Mouse (Mus musculus) lung, embryonic 14.5 days (tissue): ENCODE data around the gene Enox1. TPM values are rescaled to one million over a fixed set of nuclear protein-coding genes. Genes with fewer than 3 reads are reported as not detected.

Experiments used
- ATAC-seq: fragments of 200-750 bp; cut with Nextera tagmentation; 2 replicates; pipeline ENCODE4 v1.8.0; 2017; ENCODE audit warnings: mild to moderate bottlenecking, moderate TSS enrichment, moderate library complexity; ENCODE audit not compliant: insufficient read depth
- DNase-seq: peaks from one replicate; pipeline ENCODE4 v3.0.0-alpha.2; 2015
- H3K27ac ChIP-seq: fragments of 300-500 bp; sonication (generic); 2 replicates; pipeline ENCODE4 v1.5.1; 2014; ENCODE audit warnings: low read depth, mild to moderate bottlenecking, moderate library complexity
- H3K27me3 ChIP-seq: fragments of 300-500 bp; sonication (generic); 2 replicates; pipeline ENCODE4 v1.6.1; 2014; ENCODE audit warnings: low read length, control low read depth; ENCODE audit not compliant: insufficient read depth
- H3K36me3 ChIP-seq: fragments of 300-500 bp; sonication (generic); 2 replicates; pipeline ENCODE4 v1.6.1; 2014; ENCODE audit warnings: control low read depth; ENCODE audit not compliant: insufficient read depth
- H3K4me1 ChIP-seq: fragments of 300-500 bp; sonication (generic); 2 replicates; pipeline ENCODE4 v1.6.1; 2014; ENCODE audit warnings: antibody characterized with exemption, control low read depth; ENCODE audit not compliant: insufficient read depth
- H3K4me2 ChIP-seq: fragments of 300-500 bp; sonication (generic); 2 replicates; pipeline ENCODE4 v1.6.1; 2014; ENCODE audit warnings: mild to moderate bottlenecking
- H3K4me3 ChIP-seq: fragments of 300-500 bp; sonication (generic); 2 replicates; pipeline ENCODE4 v1.5.1; 2014; ENCODE audit warnings: low read depth, low read length
- H3K9ac ChIP-seq: fragments of 300-500 bp; sonication (generic); 2 replicates; pipeline ENCODE4 v1.6.1; 2014
- H3K9me3 ChIP-seq: fragments of 300-500 bp; sonication (generic); 2 replicates; pipeline ENCODE4 v1.6.1; 2016; ENCODE audit warnings: low read depth, low read length, control low read depth
- CTCF ChIP-seq: IDR thresholded peaks from 2 replicates; pipeline ENCODE4 v1.5.1; 2016; ENCODE audit warnings: antibody characterized with exemption, low read depth
- WGBS: fragments of 180-500 bp; shearing (Covaris S2); extraction: QIAGEN DNeasy Blood & Tissue Kit; methylation state at CpG from one replicate; pipeline ENCODE4 v1.1.7; 2014; 5-methylcytosine and 5-hydroxymethylcytosine counted together
- polyA plus RNA-seq: library from polyadenylated mRNA; unstranded; fragments of >200 nt; fragmentation: Nextera tagmentation; extraction: Ambion mirVana; gene quantifications from 2 replicates; pipeline ENCODE4 v1.2.1, GENCODE M21; 2014

Enox1 gene
- polyA plus RNA-seq, 1 experiment from 2014 or later: 2.8 TPM

DNA sequence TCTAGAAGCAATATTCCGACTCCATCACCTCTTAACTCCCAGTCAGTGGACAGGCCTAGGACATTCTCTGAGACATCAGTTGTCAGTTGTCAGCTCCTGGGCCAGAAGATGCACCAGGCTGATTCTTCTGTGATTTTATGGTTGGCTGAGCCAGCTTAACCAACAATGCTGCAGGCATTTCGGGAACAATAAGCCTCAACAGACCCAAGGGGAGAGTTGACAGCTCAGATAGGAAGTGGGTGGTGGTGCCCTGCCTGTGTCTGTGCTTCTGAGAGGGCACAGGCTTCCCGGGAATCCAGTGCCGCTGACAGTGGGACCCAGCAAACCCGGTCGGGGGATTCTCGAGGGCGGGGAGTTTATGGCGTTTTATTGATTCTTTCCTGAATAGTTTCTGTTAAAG lies 229.1 kb downstream of the Enox1 start:
- no peak overlapping the region for H3K4me2 ChIP-seq
- no peak for ATAC-seq
- WGBS: 67% methylated on average over 9 of the region's 9 CpGs
- TF ChIP-seq CTCF: no peak
- no peaks in the 10 kb centered on the region for H3K4me1 ChIP-seq
- H3K27me3 ChIP-seq: no peaks in the 10 kb centered on the region
- no peak for DNase-seq
- H3K9ac ChIP-seq: no peak overlapping the region
- no peak overlapping the region for H3K27ac ChIP-seq
- H3K36me3 ChIP-seq: no peaks in the 10 kb centered on the region
- no peak overlapping the region for H3K4me3 ChIP-seq
- no peaks in the 10 kb centered on the region for H3K9me3 ChIP-seq

DNA sequence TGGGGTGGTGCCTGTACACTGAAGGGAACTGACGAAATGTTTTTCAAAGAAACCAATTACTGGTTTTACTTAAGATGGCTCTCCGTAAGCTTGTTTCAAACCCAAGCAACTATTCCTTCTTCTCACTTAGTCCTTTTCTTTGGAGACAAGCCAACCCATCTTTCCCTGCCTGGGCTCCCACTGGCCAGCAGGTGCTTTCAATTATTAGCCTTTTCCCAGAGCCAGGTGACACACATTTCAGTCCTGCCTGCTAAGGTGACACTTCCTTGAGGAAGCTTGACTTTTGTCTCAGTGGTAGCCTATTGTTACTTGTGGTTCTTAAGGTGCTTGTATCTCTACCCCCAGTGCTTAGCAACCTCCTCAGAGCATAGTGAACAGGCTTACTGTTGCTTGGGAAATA lies 231.3 kb downstream of the Enox1 start:
- no peak overlapping the region for H3K4me2 ChIP-seq
- 95% methylated on average over 2 of the region's 2 CpGs for WGBS

DNA sequence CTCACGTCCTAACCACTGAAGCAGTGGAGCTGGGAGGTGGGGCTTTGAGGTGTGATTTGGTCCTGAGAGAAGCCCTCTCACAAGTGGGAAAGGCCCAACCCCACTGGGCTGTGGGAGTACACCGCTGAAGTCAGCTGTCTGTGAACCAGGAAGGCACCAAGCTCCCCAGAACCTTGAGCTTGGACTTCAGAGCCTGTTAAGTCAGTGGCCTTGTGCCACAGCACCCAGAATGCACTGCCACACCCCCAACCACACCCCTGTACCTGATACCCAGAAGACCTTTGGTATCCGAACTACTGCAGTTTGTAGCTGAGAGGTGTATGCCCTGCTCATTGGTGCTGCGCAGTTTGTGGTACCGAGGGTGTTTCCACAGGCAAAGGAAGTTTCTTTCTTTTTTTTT lies 232.7 kb downstream of the Enox1 start:
- no peak overlapping the region for H3K4me3 ChIP-seq
- no peaks in the 10 kb centered on the region for H3K9me3 ChIP-seq
- H3K9ac ChIP-seq: no peak overlapping the region
- WGBS: 70% methylated on average over 5 of the region's 5 CpGs
- H3K27ac ChIP-seq: no peak overlapping the region
- no peak overlapping the region for H3K4me2 ChIP-seq
- H3K4me1 ChIP-seq: no peaks in the 10 kb centered on the region
- no peaks in the 10 kb centered on the region for H3K36me3 ChIP-seq
- ATAC-seq (no peak), DNase-seq (no peak)
- TF ChIP-seq CTCF: no peak
- H3K27me3 ChIP-seq: no peaks in the 10 kb centered on the region

More for the DNA sequence above, 231.3 kb downstream of the Enox1 start:
- Histone ChIP-seq H3K27ac (no peak overlapping the region), H3K27me3 (no peaks in the 10 kb centered on the region), H3K4me3 (no peak overlapping the region), H3K36me3 (no peaks in the 10 kb centered on the region), H3K4me1 (no peaks in the 10 kb centered on the region), H3K9me3 (no peaks in the 10 kb centered on the region), H3K9ac (no peak overlapping the region)
- TF ChIP-seq CTCF: no peak
- ATAC-seq (no peak), DNase-seq (no peak)

DNA sequence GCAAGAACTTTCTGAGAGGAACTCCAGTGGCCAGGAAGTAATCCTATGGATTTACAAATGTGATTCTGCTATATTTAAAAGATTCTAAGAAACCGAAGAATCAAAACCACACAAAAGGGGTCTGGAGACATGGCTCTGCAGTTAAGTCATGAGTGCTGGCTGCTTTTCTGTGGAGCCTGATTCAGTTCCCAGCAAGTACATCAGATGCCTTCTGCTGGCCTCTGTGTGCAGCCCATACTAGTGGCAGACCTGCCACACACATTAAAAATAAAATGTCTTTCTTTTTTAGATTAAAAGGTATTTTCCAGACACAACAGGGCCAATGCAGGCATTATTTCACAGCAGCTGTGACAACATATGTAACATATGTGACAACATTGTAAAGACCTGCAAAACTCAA lies 235.9 kb downstream of the Enox1 start:
- H3K27me3 ChIP-seq: no peaks in the 10 kb centered on the region
- no peak overlapping the region for H3K27ac ChIP-seq
- H3K4me2 ChIP-seq: no peak overlapping the region
- H3K4me3 ChIP-seq: no peak overlapping the region
- H3K9me3 ChIP-seq: no peaks in the 10 kb centered on the region
- 61% methylated on average over 1 of the region's 1 CpGs for WGBS
- no peaks in the 10 kb centered on the region for H3K4me1 ChIP-seq
- no peak for DNase-seq
- H3K36me3 ChIP-seq: no peaks in the 10 kb centered on the region
- no peak for ATAC-seq
- TF ChIP-seq CTCF: no peak
- H3K9ac ChIP-seq: no peak overlapping the region

DNA sequence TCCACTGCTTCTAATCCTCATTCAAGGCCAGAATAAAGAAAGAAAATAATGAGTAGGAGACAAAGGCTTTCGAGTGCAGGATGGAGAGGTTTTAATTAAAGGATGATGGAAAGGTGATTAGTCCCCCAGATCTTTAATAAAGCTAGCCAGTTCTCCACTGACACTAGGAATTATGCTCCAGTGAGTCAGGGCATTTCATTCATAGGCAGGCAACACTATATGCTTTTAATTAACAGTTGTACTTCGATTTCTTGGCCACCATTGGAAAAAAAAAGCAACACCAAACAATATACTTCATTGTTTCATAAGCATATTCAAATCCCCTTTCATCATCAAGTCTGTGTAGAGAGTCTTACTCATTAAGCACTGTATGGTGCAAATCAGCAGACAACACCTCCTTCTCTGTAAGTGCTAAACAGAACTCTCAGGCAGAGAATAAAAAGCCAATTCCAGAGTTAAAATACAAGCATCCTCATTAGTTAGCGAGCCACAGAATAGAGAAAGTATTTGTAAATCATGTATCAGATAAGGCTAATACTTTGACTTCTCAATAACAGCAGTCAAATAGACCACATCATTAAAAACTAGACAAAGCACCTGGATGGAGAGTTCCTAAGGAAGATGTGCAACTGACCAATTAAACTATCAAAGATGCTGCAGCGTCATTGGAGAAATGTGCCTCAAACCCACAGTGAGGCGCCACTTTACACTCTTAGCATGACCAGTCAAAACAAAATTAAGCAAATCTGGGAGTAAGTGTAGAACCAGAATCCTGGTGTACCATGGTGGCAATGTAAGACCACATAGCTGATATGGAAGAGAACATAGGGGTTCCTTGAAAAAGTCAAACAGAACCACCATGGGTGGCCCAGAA lies 249.9 kb downstream of the Enox1 start:
- H3K9me3 ChIP-seq: no peaks in the 10 kb centered on the region
- no peaks in the 10 kb centered on the region for H3K36me3 ChIP-seq
- no peak overlapping the region for H3K4me2 ChIP-seq
- DNase-seq (no peak), ATAC-seq (no peak)
- WGBS: 75% methylated on average over 5 of the region's 5 CpGs
- H3K27ac ChIP-seq: no peak overlapping the region
- no peaks in the 10 kb centered on the region for H3K27me3 ChIP-seq
- no peaks in the 10 kb centered on the region for H3K4me1 ChIP-seq
- no peak for TF ChIP-seq CTCF
- no peak overlapping the region for H3K9ac ChIP-seq
- H3K4me3 ChIP-seq: no peak overlapping the region

DNA sequence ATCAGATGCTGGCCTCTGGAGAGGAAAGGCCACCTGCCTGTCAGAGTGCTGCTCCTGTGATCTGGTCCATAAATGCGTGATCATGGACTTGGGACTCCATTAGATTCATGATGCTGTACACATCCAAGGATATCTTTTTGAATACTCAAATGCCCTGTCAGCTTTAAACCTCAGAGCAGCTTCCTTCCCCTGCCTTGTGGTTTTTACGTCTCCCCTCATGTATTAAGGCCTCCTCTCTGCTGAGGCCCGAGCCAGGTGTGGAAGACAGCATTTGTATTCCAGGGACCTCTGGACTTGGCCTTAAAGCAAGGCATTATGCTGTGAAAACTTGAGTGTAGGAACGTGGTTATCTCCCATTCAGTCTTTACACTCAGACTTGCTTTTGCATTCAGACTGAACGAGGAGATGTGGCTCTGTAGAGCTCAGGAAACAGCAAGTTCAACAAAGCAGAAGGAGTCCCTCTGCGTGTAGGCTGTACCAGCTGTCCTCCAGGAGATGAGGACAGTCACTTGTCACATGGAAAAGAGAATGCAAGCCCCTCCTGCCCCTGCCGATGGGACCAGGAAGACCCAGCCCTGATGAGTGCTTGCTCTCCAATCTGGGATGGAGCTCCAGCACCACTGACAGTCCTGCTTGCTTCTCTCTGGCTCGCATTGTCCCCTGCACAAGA lies 252.8 kb downstream of the Enox1 start:
- 77% methylated on average over 8 of the region's 8 CpGs for WGBS
- no peak overlapping the region for H3K4me2 ChIP-seq
- DNase-seq (no peak), ATAC-seq (no peak)
- H3K4me3 ChIP-seq: no peak overlapping the region
- H3K9me3 ChIP-seq: no peaks in the 10 kb centered on the region
- no peaks in the 10 kb centered on the region for H3K4me1 ChIP-seq
- no peaks in the 10 kb centered on the region for H3K36me3 ChIP-seq
- H3K9ac ChIP-seq: no peak overlapping the region
- TF ChIP-seq CTCF: no peak
- no peak overlapping the region for H3K27ac ChIP-seq
- no peaks in the 10 kb centered on the region for H3K27me3 ChIP-seq

DNA sequence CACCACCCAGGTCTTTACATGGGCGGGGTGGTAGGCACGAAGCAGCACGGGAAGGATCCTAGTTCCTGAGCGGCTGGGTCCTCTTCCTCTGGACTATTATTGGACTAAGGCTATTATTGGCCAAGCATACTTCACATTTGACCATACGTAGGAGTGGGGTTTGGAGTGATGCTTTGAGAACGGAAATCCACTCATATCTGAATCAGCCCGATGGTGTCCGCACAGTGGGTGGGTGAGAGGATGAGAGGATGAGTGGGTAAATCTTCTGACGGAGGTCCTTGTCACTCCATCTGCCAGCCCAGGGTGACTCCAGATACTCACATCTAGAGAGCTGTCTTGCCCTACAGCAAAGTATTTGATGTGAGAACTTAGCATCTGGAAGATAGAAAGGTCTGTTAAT lies 253.8 kb downstream of the Enox1 start:
- DNase-seq (no peak), ATAC-seq (no peak)
- Histone ChIP-seq H3K4me2 (no peak overlapping the region), H3K4me1 (no peaks in the 10 kb centered on the region), H3K9ac (no peak overlapping the region), H3K9me3 (no peaks in the 10 kb centered on the region), H3K4me3 (no peak overlapping the region), H3K27ac (no peak overlapping the region), H3K27me3 (no peaks in the 10 kb centered on the region), H3K36me3 (no peaks in the 10 kb centered on the region)
- WGBS: 95% methylated on average over 9 of the region's 9 CpGs
- TF ChIP-seq CTCF: no peak
